Mouse (Mus musculus): Measurements from ENCODE around the gene Wwc2.
"Not testable (repeated sequence)": the region's sequence is repeated elsewhere in the genome, so short reads cannot be mapped to it uniquely, and the experiment has no call there.

Wwc2 gene

DNA sequence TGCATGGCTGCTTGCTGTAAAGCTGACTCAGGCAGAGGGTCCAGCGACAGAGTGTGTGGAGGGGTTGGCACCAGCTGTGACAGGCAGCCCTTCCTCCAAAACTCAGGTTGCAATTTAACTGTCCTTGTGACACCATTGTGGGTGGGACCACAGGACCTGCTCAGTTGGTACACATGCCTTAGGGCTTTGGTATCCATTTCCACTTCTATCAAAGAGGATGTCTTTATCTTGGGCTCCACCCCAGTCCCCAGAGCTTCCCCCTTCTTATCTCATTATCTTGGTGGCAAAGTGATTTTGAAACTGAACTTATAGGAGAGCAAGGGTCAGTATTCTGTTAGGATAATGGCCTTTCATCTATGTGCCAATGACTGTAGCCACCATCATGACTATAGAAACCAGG lies 156.8 kb downstream of the Wwc2 start:
- DNase-seq, result no peak

DNA sequence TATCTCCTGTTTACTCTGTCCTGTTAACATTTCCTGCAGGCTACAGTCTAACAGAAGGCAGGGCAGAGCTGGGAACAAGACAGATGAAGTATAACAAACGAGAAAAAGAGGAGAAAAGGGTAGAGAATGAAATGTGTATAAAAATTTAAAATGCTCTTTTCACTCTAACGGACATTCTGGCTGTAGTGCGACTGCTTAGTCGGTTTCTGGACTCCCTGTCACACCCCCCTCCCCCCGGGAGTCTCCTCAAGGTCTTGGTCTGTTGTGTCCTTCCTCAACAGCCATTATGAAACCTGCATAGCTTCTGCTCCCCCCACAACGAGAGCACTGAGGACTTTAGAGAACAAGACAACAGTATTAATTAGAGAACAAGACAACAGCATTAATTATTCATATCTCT lies 158.1 kb downstream of the Wwc2 start:
- DNase-seq, result no peak

DNA sequence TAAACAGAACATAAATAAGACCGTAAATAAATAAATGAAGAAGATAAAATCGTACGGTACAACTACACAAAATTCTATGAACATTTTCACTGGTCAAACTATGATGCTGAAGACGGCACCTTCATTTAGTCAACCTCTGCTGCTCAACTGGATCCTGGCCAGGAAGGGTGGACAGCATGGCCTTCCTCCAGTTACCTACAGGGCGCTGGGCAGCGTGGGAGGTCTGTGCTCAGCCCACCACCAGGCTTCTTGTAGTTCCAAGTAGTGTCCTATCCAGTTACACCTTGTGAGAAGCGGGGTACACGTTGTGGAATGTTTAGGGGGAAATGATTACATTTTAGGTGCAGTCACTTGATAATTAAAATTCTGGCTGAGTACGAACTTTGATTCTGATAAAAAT lies 163.8 kb downstream of the Wwc2 start:
- DNase-seq, result no peak

DNA sequence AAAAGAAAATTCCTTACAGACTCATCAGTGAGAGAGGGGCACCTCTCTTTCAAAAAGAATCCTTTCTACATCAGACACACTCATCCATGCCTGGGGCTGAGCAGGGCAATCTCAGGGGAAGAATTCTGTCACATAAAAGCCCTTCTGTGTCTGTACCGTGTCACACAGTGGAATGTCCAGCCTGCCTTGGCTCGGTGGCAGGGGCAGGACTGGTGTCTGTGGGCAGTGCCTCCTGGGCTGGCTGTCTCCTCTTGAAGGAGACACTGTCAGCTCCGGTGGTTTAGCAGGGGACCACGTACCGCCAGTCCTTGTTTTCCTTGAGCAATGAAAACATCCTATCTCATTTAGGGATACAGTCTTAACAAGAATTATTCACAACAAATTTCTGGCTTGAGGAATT lies 165.1 kb downstream of the Wwc2 start:
- DNase-seq, result no peak

DNA sequence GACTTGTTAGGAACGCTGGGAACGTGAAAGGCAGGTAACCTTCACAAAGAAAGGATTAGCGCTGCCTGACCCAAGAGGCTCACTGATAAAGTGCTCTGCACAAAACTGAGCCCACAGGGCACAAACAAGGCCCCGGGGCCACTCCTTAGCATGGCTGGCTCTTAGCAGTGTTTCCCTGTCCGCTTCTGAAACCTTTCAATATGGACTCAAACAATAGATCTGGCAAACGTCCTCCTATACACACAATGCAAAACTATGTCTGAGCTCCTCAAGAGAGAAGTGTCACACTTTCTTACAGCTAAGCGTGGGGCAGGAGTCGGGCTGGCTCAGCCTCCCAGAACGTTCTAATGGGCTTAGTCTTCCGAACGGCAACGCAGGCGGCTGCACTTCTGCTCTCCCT lies 166.5 kb downstream of the Wwc2 start, which contains the start of gene Cldn22:
Gene Cldn22, plus strand, starts transcription at position 301 of the 400 bp plus-strand sequence.
- DNase-seq, result no peak

DNA sequence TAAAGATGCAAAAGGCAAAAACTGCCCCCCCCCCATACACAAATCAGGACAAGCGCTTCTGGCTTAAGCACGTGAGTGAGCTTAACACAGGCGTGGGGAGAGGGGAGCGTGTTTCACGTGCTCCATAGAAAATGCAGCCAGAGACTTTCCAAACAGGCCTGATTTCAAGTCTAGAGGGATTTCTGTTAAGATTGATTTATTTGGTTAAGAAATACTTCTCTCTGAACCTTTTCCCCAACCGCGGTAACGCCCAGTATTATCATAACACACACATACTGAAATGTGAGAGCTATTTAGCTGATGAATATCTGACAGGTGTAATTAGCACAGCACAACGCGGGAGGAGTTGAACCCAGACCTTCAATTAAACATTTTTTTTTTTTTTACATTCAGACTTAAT lies 166.9 kb downstream of the Wwc2 start:
- no peak for DNase-seq

DNA sequence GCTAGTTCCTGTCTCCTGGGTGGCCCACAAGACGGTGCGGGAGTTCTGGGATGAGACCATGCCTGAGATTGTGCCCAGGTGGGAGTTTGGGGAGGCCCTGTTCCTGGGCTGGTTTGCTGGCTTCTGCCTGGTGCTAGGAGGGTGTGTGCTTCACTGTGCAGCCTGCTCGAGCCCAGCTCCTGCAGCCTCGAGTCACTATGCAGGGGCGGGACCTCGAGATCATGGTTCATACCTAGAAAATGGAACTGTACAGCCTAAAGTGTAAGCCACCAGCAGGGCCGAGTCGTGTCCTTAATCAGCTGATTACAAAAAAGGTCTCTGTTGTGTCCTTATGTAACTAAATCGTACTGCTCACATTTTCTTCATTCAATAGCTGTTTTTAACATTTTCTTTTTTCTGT lies 168.2 kb downstream of the Wwc2 start:
- not testable (repeated sequence) for DNase-seq

DNA sequence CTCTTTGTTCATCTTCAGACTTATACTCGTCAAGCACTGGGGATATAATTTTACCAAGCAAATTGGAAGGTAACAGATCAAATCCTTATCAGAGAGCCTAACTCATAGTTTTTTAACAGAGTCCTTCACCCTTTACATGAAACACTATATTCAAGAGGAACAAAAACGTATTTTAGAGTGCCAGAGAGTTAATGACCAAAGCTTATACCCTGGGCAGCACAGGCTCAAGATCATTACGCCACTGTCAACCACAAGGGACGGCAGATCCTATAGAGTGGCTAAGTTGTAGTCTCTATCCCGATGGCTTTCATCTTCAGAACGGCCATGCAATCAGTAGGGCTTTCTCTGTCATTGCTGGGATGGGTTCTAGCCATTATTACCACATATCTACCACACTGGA lies 168.9 kb downstream of the Wwc2 start, which contains the start of gene Cldn24:
Gene Cldn24, plus strand, starts transcription at position 301 of the 400 bp plus-strand sequence.
- DNase-seq, result no peak

DNA sequence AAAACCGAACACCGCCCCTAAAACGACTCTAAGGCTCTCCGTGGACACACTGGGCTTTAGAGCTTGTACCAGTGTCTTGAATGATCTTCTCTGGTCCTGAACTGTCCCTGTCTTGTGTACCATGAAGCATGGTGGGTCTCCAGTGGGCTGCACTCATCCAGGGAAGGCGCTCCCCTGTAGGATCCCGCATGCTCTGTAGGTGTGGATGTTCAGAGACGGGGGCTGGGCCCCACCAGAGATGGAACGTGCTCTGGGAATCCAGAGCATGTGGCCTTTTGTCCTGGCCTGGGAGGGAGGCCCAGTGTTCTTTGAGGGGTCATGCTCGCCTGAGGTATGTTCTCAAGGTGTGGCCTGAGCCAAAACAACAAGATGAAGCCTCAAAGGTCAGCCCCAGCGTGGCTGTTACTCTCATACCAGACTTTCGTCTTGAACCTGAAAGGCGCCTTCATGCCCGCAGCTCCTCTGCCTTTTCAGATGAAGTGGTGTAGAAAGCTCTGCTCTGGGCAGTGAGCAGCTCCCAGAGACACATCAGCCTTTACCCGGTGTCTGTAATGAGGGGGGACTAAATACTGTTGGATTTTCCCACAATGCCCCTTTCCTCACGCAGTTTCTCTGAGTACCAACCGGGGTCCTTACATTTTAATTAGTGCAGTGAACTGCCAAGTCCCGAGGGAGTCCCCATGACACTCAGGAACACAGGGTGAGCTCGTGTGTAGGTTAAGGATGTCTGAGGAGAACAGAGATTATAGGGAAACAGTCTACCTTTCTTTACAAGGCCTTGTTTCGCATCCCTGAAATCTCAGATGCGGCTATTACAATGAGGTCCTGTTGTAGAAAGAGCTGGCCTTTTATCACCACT lies 169.6 kb downstream of the Wwc2 start:
- DNase-seq, result no peak

DNA sequence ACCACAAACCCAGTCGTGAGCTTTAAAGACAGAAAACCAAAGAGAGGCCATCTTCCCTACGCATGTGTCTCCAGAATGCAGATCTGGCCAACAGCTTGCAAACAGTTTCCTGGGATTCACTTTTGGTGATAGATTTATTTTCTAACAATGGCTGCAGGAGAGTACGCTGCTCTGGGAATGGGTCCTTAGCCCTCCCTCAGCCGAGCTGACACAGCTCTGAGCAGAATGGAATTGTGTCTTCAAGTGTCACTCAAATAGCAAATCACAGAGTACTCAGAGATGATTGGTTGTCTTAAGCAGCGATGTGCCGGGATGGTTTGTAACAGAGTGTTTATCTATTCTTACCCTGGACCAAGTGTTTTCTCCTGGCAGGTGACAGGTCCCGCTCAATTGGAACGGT lies 171.7 kb downstream of the Wwc2 start:
- DNase-seq, result no peak

DNA sequence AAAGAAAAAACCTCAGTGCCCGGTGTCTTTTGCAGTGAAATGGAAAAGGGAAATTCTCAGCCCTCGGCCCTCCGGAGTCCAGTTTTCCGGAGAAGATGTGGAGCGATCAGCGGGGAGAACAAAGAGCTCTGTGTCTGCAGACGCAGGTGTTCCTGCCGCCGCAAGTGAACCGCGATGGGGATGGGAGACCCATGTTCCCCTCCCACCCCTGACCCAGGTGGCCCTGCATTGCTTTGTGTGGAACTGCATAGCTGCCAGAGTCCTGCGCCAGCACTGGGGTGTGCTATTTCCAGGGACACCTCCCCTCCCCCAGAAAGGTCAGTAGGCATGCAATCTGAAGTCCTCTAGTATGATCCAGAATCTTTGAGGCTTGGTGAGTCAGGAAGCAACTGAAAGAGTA lies 179.5 kb downstream of the Wwc2 start:
- no peak for DNase-seq

DNA sequence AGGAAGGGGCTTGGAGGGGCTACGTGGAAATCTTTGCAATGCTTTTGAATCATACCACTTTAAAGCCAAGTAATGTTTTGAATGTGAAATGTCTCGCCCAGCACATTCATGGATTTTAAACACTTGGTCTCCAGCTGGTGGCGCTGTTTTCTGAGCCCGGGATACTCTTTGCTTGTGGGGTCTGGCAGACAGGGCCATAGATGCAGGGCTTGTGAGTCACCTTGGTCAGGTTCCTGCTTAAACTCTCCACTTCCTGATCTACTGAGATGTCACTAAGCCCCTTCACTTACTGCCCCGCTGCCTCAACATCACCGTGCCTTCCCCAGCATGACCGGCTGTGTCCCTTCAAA lies 180.1 kb downstream of the Wwc2 start:
- no peak for DNase-seq

DNA sequence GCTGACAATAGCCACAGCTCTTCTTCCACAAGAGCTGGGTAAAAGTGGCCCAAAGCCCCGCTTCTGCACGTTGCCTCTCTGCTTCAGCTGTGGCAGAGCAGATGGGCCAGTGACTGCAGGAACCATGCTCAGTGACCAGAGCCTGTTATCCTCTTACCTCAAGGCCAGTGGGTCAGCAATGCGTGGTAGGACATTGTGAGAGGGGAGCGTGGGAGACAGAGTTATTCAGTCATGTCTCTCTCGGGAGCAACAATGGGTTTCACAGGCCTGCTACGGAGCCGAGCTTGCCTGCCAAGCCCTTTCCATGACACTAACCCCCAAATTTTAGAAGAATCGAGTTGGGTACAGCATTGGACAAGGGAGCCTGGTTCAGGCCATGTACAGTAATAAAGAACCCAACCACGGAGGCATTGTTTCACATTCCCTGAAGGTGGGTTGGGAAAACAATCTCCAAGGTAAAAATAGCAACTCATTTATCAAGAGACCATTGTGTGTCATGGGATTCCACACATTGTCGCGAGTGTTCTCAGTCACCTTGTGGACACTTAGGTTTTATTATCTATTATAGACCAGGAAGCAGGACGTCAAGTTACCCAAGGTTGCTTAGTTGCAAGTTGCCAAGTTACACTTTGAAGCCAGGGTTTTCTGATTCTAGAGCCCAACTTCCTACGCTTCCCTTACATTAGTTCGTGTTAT lies 180.6 kb downstream of the Wwc2 start:
- no peak for DNase-seq

DNA sequence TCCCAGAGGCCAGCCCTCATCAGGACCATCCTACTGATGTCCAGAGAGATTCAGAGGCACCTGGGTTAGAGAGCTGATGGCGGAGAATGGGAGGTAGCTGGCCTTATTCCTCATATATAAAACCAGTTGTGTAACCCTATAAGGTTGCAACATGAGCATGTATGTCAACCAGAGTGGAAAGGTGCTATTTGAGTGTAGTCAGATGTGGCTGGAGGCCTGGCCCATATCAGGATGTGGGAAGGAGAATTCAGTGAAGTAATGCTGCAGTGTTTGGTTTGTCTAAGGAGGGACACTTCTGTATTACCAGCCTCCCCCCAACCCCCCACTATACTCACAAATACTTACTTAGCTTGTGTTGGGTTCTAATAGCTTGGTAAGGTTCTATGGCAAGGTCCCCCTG lies 186.5 kb downstream of the Wwc2 start:
- no peak for DNase-seq

DNA sequence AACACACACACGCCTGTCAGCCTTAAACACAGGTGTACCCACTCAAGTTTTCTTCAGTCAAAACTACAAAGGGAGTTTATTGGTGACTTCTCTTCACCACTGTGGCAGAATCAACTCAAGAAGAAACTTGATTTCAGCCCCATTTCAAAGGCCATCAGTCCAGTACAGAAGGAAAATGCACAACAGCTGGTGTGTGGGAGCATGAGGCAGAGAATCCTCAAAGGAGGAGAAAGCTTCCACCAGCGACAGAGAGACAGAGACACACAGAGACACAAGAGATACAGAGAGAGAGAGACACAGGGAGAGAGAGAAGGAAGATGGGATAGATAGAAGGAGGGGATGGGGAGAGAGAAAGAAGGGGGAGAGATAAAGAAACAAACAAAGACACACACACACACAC lies 188.4 kb downstream of the Wwc2 start:
- DNase-seq, result peak; percentile 29

DNA sequence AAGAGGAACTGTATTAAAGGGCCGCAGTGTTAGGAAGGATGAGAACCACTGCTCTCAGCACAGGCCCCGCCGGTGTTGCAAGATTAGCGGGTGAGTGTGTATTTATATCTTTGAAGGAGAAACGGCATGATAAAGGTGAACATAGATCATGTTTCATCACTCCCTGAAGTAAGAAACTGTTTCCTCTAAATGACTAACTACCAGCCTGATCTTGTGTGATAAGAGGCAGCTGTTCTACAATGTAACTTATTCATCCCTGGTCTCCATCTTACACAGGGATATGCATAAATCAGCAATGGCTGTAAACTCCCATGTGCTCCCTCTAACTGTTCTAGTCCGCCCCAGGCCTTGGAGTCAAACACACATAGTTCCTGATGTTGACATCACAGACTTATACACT lies 191.3 kb downstream of the Wwc2 start:
- no peak for DNase-seq

DNA sequence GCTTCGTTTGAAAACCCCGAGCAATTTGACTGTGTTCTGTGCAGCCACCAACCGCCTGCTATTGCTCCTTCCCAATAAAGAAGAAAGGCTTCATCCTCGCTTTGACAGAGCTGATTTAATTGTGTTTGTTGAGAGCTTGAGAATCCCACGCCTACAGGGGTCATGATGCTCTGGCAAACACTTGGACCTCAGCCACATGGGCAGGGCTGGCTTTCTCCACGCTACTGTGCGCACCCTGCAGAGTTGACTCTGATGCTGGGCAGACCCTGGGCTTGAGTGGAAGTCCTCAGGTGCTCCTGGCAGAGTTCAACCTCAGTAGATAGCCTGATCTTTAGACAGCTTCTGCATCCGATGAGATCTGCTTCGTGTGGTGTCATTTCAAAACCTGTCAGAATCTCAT lies 198.7 kb downstream of the Wwc2 start:
- no peak for DNase-seq

DNA sequence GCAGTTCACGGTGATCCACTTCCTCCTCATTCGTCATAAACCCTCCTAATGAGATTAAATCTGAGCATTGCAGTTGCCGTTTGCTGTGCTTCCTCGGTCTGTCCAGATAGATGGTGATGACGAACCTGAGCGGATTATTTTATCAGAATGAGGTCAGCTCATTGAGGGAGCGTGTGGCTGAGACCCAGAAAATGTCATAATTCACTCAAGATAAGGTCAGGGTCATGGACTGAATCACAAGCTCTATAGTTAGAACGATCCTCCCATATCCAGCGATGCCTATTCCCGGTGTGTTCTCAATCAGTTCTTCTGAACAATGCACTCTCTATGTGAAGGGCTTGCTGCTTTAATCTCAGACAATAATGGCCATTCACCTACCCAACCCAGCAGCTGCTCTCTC lies 203.0 kb downstream of the Wwc2 start:
- no peak for DNase-seq

DNA sequence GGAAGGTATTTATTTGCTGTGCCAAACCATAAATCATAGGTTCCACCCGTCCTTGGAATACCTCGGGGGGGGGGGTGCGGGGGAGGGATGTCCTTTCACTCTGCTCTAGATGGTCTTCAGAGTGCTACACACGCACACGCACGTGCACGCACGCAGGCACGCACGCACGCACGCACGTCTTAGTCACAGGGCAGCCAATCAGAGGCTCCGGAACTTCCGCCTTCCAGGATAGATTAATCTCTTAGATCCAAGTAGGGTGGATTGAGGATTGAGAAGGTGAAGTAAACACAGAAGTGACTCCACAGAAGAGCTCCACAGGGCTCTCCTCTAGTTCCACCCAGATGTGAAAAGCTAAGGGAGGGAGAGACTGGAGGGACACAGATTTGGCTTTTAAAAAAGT lies 204.4 kb downstream of the Wwc2 start:
- no peak for DNase-seq

DNA sequence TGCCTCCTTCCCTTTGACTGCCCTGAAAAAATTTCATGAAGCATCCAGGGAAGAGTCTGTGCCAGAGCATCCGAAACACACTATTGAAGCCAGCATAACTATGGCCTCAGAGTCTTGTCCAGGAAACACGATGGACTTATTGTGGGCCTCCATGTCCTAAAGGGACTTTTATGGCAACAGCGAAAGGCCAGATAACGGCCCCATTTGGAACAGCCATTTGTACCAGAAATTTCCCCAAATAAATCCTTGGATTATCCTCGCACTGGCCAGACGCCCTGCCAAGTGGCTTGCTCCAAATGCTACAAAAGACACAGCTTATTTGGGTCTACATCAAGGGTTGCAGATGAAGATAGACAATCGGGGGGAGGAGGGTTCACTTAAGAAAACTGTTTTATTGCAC lies 206.3 kb downstream of the Wwc2 start:
- no peak for DNase-seq

DNA sequence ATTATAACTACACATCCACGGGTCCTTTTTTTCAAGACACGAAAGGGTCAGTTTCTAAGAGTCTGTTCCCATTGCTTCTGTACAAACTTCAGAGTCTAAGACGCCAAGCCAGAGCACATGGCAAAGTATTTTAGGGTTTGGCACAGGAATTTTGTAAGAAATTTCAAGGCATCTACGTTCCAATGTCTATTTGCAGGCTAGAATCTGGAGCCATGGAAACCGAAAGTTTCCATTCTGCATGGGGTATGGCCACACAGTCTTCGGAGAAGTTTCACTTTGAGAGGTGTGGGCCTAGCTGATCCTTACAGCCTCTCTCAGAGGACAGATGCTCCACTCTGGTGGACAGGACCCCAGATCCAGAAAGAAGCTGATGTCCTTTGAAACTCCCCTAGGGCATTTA lies 206.8 kb downstream of the Wwc2 start:
- peak; percentile 68 for DNase-seq

DNA sequence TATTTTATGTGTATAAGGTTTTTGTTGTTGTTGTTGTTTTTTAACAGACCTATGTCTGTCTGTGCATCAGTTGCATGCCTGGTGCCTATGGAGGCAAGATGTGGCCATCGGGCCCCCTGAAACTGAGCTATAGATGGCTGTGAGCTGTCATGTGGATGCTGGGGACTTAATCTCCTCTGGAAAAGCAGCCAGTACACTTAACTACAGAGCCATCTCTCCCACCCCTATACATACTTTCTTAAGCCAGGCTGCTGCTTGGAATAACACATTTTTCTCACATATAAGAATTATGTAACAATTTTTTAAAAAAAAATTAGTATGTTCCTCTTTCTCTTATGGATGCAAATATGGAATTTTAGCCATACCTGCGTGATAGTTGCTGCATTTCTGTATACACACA lies 207.2 kb downstream of the Wwc2 start:
- peak; percentile 19 for DNase-seq

DNA sequence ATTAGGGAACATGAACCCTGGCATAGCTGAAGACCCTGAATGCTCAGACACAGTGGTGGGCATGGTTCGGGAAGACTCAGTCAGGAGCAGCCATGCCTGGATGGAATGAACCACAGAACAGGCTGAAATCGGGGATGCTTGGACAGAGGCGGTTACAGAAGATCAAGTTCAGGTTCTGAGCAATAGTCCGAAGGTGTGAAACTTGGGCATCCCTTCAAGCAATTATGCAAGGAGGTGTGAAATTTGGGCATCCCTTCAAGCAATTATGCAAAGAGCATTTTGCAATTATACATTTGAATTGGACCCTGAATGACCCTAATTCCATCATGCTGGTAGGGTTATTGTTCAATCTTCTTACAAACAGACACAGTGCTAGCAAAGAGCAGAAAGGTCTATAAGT lies 208.8 kb downstream of the Wwc2 start:
- no peak for DNase-seq

DNA sequence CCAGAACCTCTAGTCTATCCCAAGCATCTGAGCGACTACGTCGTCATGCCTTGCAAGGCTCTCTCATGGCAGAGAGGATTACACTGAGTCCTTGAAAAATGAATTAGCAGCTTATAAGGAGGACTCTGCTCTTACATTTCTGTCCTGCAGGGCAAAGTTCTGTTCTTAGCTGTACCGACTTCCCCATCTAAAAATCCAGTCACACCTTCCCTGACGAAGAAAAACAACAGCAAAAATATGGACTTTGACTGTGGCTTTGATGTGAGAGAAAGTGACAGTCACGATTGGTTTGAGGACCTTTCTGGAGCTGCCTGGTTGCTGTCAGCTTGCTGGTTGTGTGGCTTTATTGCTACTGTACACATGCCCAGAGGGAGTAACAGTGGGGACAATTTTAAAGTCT lies 211.1 kb downstream of the Wwc2 start:
- DNase-seq, result no peak

DNA sequence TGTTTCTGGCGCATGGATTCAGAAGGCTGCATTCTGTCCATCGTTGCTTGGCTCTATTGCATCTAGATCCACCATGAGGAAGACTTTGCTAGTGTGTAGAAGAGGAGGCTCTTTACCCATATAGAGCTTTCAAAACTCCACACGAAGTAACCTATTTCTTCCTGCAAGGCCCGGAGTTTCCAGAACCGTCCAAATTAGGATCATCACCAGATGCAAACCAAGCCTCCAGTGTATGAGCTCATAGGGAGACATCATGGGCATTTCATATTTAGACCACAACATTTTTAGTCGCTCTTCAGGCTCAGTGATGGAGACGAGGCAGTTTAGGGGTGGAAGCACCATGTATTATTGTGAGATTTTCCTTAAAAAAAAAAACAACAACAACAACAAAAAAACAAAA lies 213.3 kb downstream of the Wwc2 start:
- no peak for DNase-seq

All from right cerebral cortex, adult 18-20 months (tissue).